Mouse (Mus musculus): ENCODE results near the gene Ece1. TPM values are rescaled to one million over a fixed set of nuclear protein-coding genes. Genes with fewer than 3 reads are reported as not detected.

Gene Ece1
- polyA plus RNA-seq, 1 experiment from 2014 or later = 11.2 TPM

DNA sequence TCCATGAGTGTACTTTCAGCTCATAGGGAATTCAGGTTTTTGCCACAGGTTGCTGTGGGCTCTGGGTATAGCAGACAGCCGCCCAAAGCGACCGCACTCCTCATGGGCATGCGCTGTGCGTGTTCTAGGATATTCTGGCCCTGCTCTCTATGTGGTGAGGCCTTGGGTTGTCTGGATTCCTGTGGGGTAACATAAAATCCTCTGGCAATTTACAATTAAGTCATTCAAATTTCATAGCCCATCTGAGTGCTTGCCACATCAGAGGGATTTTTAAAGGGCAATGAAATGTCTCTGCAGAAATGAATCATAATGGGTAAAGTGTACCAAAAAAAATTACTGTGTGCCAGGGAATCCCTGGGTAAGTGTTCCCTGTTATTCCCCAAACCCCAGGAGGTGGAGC is 127.4 kb downstream of the Ece1 start:
- no peaks in the 10 kb centered on the region for H3K9me3 ChIP-seq
- 86% methylated on average over 5 of the region's 5 CpGs for WGBS
- peaks cover 6% of the 10 kb centered on the region for H3K4me1 ChIP-seq
- no peak for ATAC-seq (replicated peaks)
- H3K4me3 ChIP-seq = no peak overlapping the region
- no peak overlapping the region for H3K27ac ChIP-seq (replicated peaks)
- H3K36me3 ChIP-seq = no peaks in the 10 kb centered on the region
- no peak overlapping the region for H3K9ac ChIP-seq (replicated peaks)
- H3K27me3 ChIP-seq = no peaks in the 10 kb centered on the region
- H3K4me2 ChIP-seq (replicated peaks) = no peak overlapping the region

- H3K4me3 ChIP-seq = no peak overlapping the region
- 77% methylated on average over 4 of the region's 4 CpGs for whole genome bisulfite sequencing
- H3K27me3 ChIP-seq = no peaks in the 10 kb centered on the region
- ATAC-seq (replicated peaks) = no peak
- H3K27ac ChIP-seq (replicated peaks) = no peak overlapping the region
- no peak overlapping the region for H3K9ac ChIP-seq (replicated peaks)
- no peaks in the 10 kb centered on the region for H3K36me3 ChIP-seq
- peaks cover 16% of the 10 kb centered on the region for H3K4me1 ChIP-seq
- no peaks in the 10 kb centered on the region for H3K9me3 ChIP-seq
- no peak overlapping the region for H3K4me2 ChIP-seq (replicated peaks)
Observed at GRCm38 (mm10) chr4:137990433-137990832, 128.4 kb downstream of the Ece1 start.

DNA sequence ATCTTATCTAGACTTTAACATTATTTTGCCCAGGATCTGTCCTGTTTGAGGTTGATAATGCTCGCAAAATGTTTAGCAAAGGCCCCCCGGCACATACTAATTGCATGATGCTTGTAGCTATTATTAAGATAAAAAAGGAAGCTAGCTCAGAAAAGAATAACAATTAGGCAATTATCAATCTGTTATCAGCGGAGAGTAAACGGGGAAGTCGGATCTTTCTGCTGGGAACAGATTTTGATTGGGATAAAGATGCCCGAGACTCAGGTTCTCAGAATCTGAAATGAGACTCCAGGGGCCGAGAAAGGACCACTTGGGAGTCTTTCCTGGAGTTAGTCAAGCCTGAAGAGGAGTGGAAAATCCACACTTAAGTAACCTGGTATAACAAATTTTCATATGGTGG is 129.2 kb downstream of the Ece1 start:
- no peak overlapping the region for H3K9ac ChIP-seq (replicated peaks)
- ATAC-seq (replicated peaks) = no peak
- WGBS = 48% methylated on average over 7 of the region's 7 CpGs
- peaks cover 25% of the 10 kb centered on the region for H3K4me1 ChIP-seq
- H3K27ac ChIP-seq (replicated peaks) = no peak overlapping the region
- 0 out of 2 replicates have a peak, but pooled peaks cover 2% of the 10 kb centered on the region for H3K36me3 ChIP-seq
- H3K27me3 ChIP-seq = no peaks in the 10 kb centered on the region
- H3K4me2 ChIP-seq (replicated peaks) = no peak overlapping the region
- H3K9me3 ChIP-seq = no peaks in the 10 kb centered on the region
- H3K4me3 ChIP-seq = no peak overlapping the region

DNA sequence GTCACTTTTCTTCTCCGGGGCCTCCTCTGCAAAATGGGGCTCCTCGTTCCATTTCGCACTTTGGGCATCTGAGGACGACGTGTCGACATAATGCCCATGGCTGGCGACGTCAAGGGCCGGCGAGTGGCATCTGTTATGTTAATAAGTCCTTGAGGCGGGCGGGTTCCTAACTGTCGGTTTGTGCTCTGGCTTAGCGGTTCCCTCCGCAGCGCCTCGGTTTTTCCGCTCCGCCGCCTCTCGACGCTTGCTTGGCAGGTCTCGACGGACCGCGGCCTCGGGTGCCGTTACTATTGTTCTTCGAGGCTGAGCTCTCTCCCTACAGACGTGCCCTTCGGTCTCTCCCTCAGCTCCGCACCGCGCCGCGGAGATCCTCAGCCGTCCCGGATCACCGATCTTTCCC is 130.9 kb downstream of the Ece1 start, which contains the start of gene Eif4g3:
Eif4g3 (plus strand) TSS at position 133 of the 400 bp plus-strand sequence.
- Histone ChIP-seq H3K27me3 (no peaks in the 10 kb centered on the region), H3K4me2 (replicated peaks) (peak within 1 kb of the TSS; percentile 59), H3K4me3 (peak within 1 kb of the TSS; percentile 77), H3K36me3 (peaks cover 4% of the 10 kb centered on the region; the same call in 1 of the 2 replicates), H3K27ac (replicated peaks) (peak within 1 kb of the TSS; percentile 93), H3K9ac (replicated peaks) (peak within 1 kb of the TSS; percentile 89), H3K4me1 (peaks cover 34% of the 10 kb centered on the region), H3K9me3 (no peaks in the 10 kb centered on the region)
- 2% methylated on average over 39 of the region's 39 CpGs for WGBS
- no peak; the same call in 1 of the 2 replicates for ATAC-seq (replicated peaks)

DNA sequence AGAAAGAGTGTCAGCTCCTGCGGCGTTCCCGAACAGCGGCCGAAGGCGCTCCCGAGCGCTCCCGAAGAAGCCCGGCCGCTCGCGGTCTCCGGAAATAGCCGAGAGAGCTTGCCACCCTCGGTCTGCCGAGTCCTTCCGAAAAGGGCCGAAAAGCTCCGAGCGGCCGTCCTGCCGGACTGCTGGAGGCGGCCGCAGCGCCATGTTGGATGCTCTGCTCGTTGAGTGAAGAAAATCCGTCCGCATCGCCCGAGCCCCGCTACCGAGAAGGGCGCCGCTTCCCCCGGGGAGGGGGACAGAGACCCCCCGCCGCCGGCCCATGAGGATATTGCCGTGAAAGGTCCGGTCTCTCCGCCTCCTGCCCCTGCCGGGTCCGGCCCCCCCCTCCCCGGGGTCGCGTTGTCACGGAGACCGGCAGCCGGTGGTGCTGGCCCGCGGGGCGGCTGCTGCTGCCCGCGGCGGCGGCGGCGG is 131.3 kb downstream of the Ece1 start:
- H3K9ac ChIP-seq (replicated peaks) = peak overlapping the region; percentile 89

GRCm38 (mm10) chr4:137993821-137994561 is 132.0 kb downstream of the Ece1 start:
- H3K27me3 ChIP-seq = no peaks in the 10 kb centered on the region
- peaks cover 15% of the 10 kb centered on the region for H3K36me3 ChIP-seq
- WGBS = under 1% methylated on average over 42 of the region's 60 CpGs
- H3K9me3 ChIP-seq = no peaks in the 10 kb centered on the region
- H3K4me3 ChIP-seq = peak overlapping the region; percentile 77
- H3K27ac ChIP-seq (replicated peaks) = peak overlapping the region; percentile 93
- peaks cover 38% of the 10 kb centered on the region for H3K4me1 ChIP-seq
- peak overlapping the region; percentile 89 for H3K9ac ChIP-seq (replicated peaks)
- peak overlapping the region; percentile 59 for H3K4me2 ChIP-seq (replicated peaks)
- ATAC-seq (replicated peaks) = peak; percentile 30

More for the DNA sequence above, 131.3 kb downstream of the Ece1 start:
- Histone ChIP-seq H3K4me1 (peaks cover 36% of the 10 kb centered on the region), H3K27ac (replicated peaks) (peak overlapping the region; percentile 93), H3K4me3 (peak overlapping the region; percentile 77), H3K4me2 (replicated peaks) (peak overlapping the region; percentile 59), H3K27me3 (no peaks in the 10 kb centered on the region), H3K9me3 (no peaks in the 10 kb centered on the region), H3K36me3 (peaks cover 8% of the 10 kb centered on the region; the same call in 1 of the 2 replicates)
- WGBS = under 1% methylated on average over 51 of the region's 59 CpGs
- peak; percentile 94 for ATAC-seq (replicated peaks)

DNA sequence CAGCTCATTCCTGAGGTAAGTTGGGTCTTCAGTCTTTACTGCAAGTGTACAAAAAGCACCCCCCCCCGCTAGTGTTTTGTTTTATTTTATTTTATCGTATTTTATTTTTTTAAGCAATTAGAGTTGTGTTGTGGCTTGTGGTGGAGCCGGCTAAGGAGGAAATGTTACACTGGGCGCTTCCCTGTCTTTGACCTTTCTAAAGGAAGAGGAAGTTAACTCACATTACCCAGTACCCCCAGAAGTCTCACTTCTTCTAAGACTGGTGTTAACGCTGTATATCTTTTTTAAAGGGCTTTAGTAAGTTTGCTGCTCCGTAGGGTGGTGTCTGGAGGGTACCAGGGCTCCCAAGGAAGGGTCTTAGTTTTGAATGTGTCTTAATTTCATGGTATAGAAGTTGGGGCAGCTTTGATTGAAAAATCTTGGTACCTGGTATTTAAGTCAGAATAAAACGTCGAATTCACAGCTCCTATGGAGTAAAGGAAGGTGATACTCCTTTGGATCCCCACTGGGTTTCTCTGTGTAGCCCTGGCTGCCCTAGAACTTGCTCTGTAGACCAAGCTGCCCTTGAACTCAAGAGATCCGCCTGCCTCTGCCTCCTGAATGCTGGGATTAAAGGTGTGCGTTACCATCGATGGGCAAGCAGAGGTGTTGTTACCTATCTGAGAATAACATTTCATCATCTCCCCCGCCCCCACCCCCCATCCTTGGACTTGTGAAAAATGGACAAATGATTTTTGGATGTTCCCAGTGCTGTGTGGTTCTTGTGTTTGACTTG is 132.7 kb downstream of the Ece1 start:
- peaks cover 23% of the 10 kb centered on the region for H3K36me3 ChIP-seq
- ATAC-seq (replicated peaks) = no peak
- H3K9ac ChIP-seq (replicated peaks) = peak overlapping the region; percentile 89
- H3K4me3 ChIP-seq = peak overlapping the region; percentile 77
- peak overlapping the region; percentile 59 for H3K4me2 ChIP-seq (replicated peaks)
- H3K27me3 ChIP-seq = no peaks in the 10 kb centered on the region
- peak overlapping the region; percentile 93; the same call in 1 of the 2 replicates for H3K27ac ChIP-seq (replicated peaks)
- no peaks in the 10 kb centered on the region for H3K9me3 ChIP-seq
- H3K4me1 ChIP-seq = peaks cover 38% of the 10 kb centered on the region
- 44% methylated on average over 12 of the region's 12 CpGs for WGBS

- 75% methylated on average over 12 of the region's 12 CpGs for whole genome bisulfite sequencing
- peak overlapping the region; percentile 77 for H3K4me3 ChIP-seq
- H3K9me3 ChIP-seq = no peaks in the 10 kb centered on the region
- H3K27ac ChIP-seq (replicated peaks) = no peak overlapping the region
- no peak for ATAC-seq (replicated peaks)
- H3K9ac ChIP-seq (replicated peaks) = peak overlapping the region; percentile 27
- peaks cover 23% of the 10 kb centered on the region for H3K36me3 ChIP-seq
- peaks cover 42% of the 10 kb centered on the region for H3K4me1 ChIP-seq
- H3K4me2 ChIP-seq (replicated peaks) = peak overlapping the region; percentile 59
- no peaks in the 10 kb centered on the region for H3K27me3 ChIP-seq
Observed at GRCm38 (mm10) chr4:137995399-137995798, 133.4 kb downstream of the Ece1 start.

- H3K4me1 ChIP-seq = peaks cover 44% of the 10 kb centered on the region
- H3K4me2 ChIP-seq (replicated peaks) = no peak overlapping the region
- H3K9me3 ChIP-seq = no peaks in the 10 kb centered on the region
- no peaks in the 10 kb centered on the region for H3K27me3 ChIP-seq
- WGBS = 69% methylated on average over 4 of the region's 4 CpGs
- H3K27ac ChIP-seq (replicated peaks) = no peak overlapping the region
- no peak overlapping the region for H3K9ac ChIP-seq (replicated peaks)
- peaks cover 23% of the 10 kb centered on the region for H3K36me3 ChIP-seq
- H3K4me3 ChIP-seq = no peak overlapping the region
- no peak for ATAC-seq (replicated peaks)
Observed at GRCm38 (mm10) chr4:137998232-137998631, 136.2 kb downstream of the Ece1 start.

- Histone ChIP-seq H3K9me3 (no peaks in the 10 kb centered on the region), H3K36me3 (peaks cover 24% of the 10 kb centered on the region)
- WGBS = 31% methylated on average over 7 of the region's 7 CpGs
Observed at GRCm38 (mm10) chr4:138000682-138001081, 138.6 kb downstream of the Ece1 start.

GRCm38 (mm10) chr4:138003909-138004610 is 142.0 kb downstream of the Ece1 start:
- Histone ChIP-seq H3K4me2 (replicated peaks) (no peak overlapping the region), H3K27me3 (no peaks in the 10 kb centered on the region), H3K4me3 (no peak overlapping the region), H3K9ac (replicated peaks) (no peak overlapping the region), H3K9me3 (no peaks in the 10 kb centered on the region), H3K36me3 (peaks cover 13% of the 10 kb centered on the region), H3K27ac (replicated peaks) (no peak overlapping the region), H3K4me1 (peaks cover 12% of the 10 kb centered on the region)
- no peak for ATAC-seq (replicated peaks)
- 90% methylated on average over 11 of the region's 11 CpGs for WGBS

More at GRCm38 (mm10) chr4:138000682-138001081, 138.6 kb downstream of the Ece1 start:
- H3K4me1 ChIP-seq = peaks cover 30% of the 10 kb centered on the region
- no peak overlapping the region; the same call in 1 of the 2 replicates for H3K27ac ChIP-seq (replicated peaks)
- no peak overlapping the region for H3K9ac ChIP-seq (replicated peaks)
- ATAC-seq (replicated peaks) = no peak
- no peaks in the 10 kb centered on the region for H3K27me3 ChIP-seq
- H3K4me2 ChIP-seq (replicated peaks) = no peak overlapping the region
- H3K4me3 ChIP-seq = no peak overlapping the region

Measured in forebrain, embryonic 15.5 days (tissue).